Mouse (Mus musculus) v-Abl transformed pro-B cells (cell line): ENCODE measurements at regions not wholly inside any gene's neighbourhood (a gene's known extent, or its start where the extent isn't known, plus 50 kb on each side); places are given as distances from the start of the nearest gene placed in this dataset.

ENCODE experiments used
- in situ Hi-C, 2 experiments: fragments of 400-800 bp; cut with MboI; formaldehyde crosslinking; loops; one replicate each; pipeline ENCODE4 v1.15.1; 2025; ENCODE audit not compliant: unreplicated experiment in 2 of 2

- in situ Hi-C loops, result no loop called here
These were observed 67.6 kb upstream of the Kirrel3 start for GRCm38 (mm10) chr9:34418100-34418499.

- in situ Hi-C loops, result no loop called here
These were observed 63.7 kb upstream of the Kirrel3 start for GRCm38 (mm10) chr9:34421956-34422355.

GRCm38 (mm10) chr9:34423062-34423461 is 62.6 kb upstream of the Kirrel3 start:
- in situ Hi-C loops, result no loop called here

GRCm38 (mm10) chr9:34426589-34426988 is 59.1 kb upstream of the Kirrel3 start:
- in situ Hi-C loops, result no loop called here

- in situ Hi-C loops, result no loop called here
These were observed 58.0 kb upstream of the Kirrel3 start for GRCm38 (mm10) chr9:34427711-34428110.
